Mouse (Mus musculus) ovary, adult 2 months (tissue): ENCODE data around the gene Gm4340. TPM values are rescaled to one million over a fixed set of nuclear protein-coding genes. Genes with fewer than 3 reads are reported as not detected.

ENCODE experiments used
- polyA plus RNA-seq: library from polyadenylated mRNA; depleted of rRNA; stranded (reverse); fragments of >200 nt; gene quantifications from 2 replicates; pipeline ENCODE4 v1.2.3, GENCODE M21; 2012; rRNA removed

Gene Gm4340
- polyA plus RNA-seq, result not detected in 2 replicates

GRCm38 (mm10) chr10:104193742-104194141, at the start of gene Gm4340:
Gene Gm4340, plus strand, starts transcription at chr10:104194042.

GRCm38 (mm10) chr10:104151197-104151596, 42.6 kb upstream of the Gm4340 start, which contains the start of gene Gm6763:
Gene Gm6763, plus strand, starts transcription at chr10:104151497.

GRCm38 (mm10) chr10:104159706-104160105, 34.1 kb upstream of the Gm4340 start, which contains the start of gene Gm8764:
Gene Gm8764, plus strand, starts transcription at chr10:104160006.

DNA sequence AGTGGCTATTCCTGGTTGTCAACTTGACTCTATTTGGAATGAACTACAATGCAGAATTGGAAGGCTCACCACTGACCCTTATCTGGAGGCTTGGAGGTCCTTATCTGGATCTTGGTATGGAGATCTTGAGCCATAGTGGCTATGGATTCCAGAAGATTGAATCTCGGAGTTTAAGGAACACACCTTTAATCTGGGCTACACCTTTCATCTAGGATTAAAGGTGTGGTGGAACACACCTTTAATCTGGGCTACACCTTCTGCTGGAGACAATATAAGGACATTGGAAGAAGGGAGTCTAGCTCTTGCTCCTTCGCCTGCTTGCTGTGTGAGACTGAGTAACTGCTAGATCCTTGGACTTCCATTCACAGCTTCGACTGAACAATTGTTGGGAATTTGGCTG, 25.6 kb upstream of the Gm4340 start, which contains the start of gene Gm21304:
TSS of gene Gm21304 (plus strand) at position 301 of the 400 bp plus-strand sequence.

DNA sequence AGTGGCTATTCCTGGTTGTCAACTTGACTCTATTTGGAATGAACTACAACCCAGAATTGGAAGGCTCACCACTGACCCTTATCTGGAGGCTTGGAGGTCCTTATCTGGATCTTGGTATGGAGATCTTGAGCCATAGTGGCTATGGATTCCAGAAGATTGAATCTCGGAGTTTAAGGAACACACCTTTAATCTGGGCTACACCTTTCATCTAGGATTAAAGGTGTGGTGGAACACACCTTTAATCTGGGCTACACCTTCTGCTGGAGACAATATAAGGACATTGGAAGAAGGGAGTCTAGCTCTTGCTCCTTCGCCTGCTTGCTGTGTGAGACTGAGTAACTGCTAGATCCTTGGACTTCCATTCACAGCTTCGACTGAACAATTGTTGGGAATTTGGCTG, 17.1 kb upstream of the Gm4340 start, which contains the start of gene Gm21312:
TSS of gene Gm21312 (plus strand) at position 301 of the 400 bp plus-strand sequence.

DNA sequence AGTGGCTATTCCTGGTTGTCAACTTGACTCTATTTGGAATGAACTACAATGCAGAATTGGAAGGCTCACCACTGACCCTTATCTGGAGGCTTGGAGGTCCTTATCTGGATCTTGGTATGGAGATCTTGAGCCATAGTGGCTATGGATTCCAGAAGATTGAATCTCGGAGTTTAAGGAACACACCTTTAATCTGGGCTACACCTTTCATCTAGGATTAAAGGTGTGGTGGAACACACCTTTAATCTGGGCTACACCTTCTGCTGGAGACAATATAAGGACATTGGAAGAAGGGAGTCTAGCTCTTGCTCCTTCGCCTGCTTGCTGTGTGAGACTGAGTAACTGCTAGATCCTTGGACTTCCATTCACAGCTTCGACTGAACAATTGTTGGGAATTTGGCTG, 8.6 kb upstream of the Gm4340 start, which contains the start of gene Gm20765:
TSS of gene Gm20765 (plus strand) at position 301 of the 400 bp plus-strand sequence.

Other genes with a start within 250 kb of the Gm4340 start
- not detected in 2 replicates for gene Gm21293, start 51.1 kb upstream of the Gm4340 start, polyA plus RNA-seq
- not detected in 2 replicates for gene Gm6763, start 42.5 kb upstream of the Gm4340 start, polyA plus RNA-seq
- not detected in 2 replicates for gene Gm8764, start 34.0 kb upstream of the Gm4340 start, polyA plus RNA-seq
- not detected in 2 replicates for gene Gm21304, start 25.5 kb upstream of the Gm4340 start, polyA plus RNA-seq
- not detected in 2 replicates for gene Gm21312, start 17.0 kb upstream of the Gm4340 start, polyA plus RNA-seq
- gene Gm20765, start 8.5 kb upstream of the Gm4340 start, polyA plus RNA-seq, result not detected in 2 replicates